Mouse (Mus musculus) MEL (cell line): ENCODE measurements around the gene Gm21969. TPM values are rescaled to one million over a fixed set of nuclear protein-coding genes. Genes with fewer than 3 reads are reported as not detected.

Experiments used
- DNase-seq: peaks from one replicate; pipeline ENCODE4 v3.0.0; 2011; ENCODE audit warnings: low read depth, low spot score
- H3K27ac ChIP-seq: 2 replicates; pipeline ENCODE4 v1.5.1; 2012; ENCODE audit warnings: low read depth, mild to moderate bottlenecking, control low read depth, low read length, moderate library complexity; ENCODE audit not compliant: control insufficient read depth
- H3K27me3 ChIP-seq, 2 experiments: fragments of 150-350 bp in 1 of 2; sonication (generic) in 1 of 2; 2 replicates each; pipeline ENCODE4 v1.6.1; 2012; ENCODE audit warnings: low read length in 2 of 2, mild to moderate bottlenecking in 2 of 2, improper control_type of control experiment in 1 of 2, moderate library complexity in 1 of 2; ENCODE audit not compliant: insufficient read depth in 2 of 2, control insufficient read depth in 1 of 2
- H3K36me3 ChIP-seq, 2 experiments: 2 replicates each; pipeline ENCODE4 v1.6.1; 2012 to 2014; ENCODE audit warnings: low read length in 2 of 2, improper control_type of control experiment in 1 of 2, inconsistent platforms in 1 of 2, mild to moderate bottlenecking in 1 of 2; ENCODE audit not compliant: insufficient read depth in 2 of 2, control insufficient read depth in 1 of 2
- H3K4me1 ChIP-seq, 2 experiments: fragments of 150-350 bp in 1 of 2; sonication (generic) in 1 of 2; 2 replicates each; pipeline ENCODE4 v1.6.1; 2012; ENCODE audit warnings: low read length in 2 of 2, improper control_type of control experiment in 1 of 2, mild to moderate bottlenecking in 1 of 2; ENCODE audit not compliant: insufficient read depth in 2 of 2, control insufficient read depth in 1 of 2
- H3K4me3 ChIP-seq, 2 experiments: fragments of 150-350 bp in 1 of 2; sonication (generic) in 1 of 2; 2 replicates each; pipeline ENCODE4 v1.5.1; 2012; ENCODE audit warnings: low read depth in 2 of 2, low read length in 2 of 2, mild to moderate bottlenecking in 2 of 2, moderate library complexity in 2 of 2, control low read depth in 1 of 2, improper control_type of control experiment in 1 of 2; ENCODE audit not compliant: control insufficient read depth in 1 of 2, insufficient read depth in 1 of 2
- H3K79me2 ChIP-seq: 2 replicates; pipeline ENCODE4 v1.6.1; 2012; ENCODE audit warnings: mild to moderate bottlenecking, low read length, moderate library complexity; ENCODE audit not compliant: control insufficient read depth, poor library complexity, insufficient read depth
- H3K9ac ChIP-seq: 2 replicates; pipeline ENCODE4 v1.6.1; 2012; ENCODE audit warnings: low read depth, mild to moderate bottlenecking, control low read depth, low read length, moderate library complexity; ENCODE audit not compliant: control insufficient read depth, poor library complexity, severe bottlenecking
- H3K9me3 ChIP-seq: fragments of 150-350 bp; sonication (generic); replicated peaks from 2 replicates; pipeline ENCODE4 v1.6.1; 2012; ENCODE audit warnings: mild to moderate bottlenecking, low read length, improper control_type of control experiment, moderate library complexity; ENCODE audit not compliant: insufficient read depth
- E2F4 ChIP-seq: IDR thresholded peaks from 2 replicates; pipeline ENCODE4 v1.6.1; 2011; ENCODE audit warnings: low read depth, low read length, improper control_type of control experiment, borderline replicate concordance
- ELF1 ChIP-seq: IDR thresholded peaks from 2 replicates; pipeline ENCODE4 v1.6.1; 2014; ENCODE audit warnings: low read depth, mild to moderate bottlenecking, inconsistent platforms, low read length, improper control_type of control experiment, moderate library complexity
- EP300 ChIP-seq, 2 experiments: IDR thresholded peaks; 2 replicates each; pipeline ENCODE4 v1.6.1; 2011; ENCODE audit warnings: improper control_type of control experiment in 2 of 2, low read length in 2 of 2, low read depth in 1 of 2, mild to moderate bottlenecking in 1 of 2
- GABPA ChIP-seq: IDR thresholded peaks from 2 replicates; pipeline ENCODE4 v1.6.1; 2012; ENCODE audit warnings: low read depth, mild to moderate bottlenecking, inconsistent platforms, low read length, improper control_type of control experiment, moderate library complexity
- GATA1 ChIP-seq: IDR thresholded peaks from 2 replicates; pipeline ENCODE4 v1.6.1; 2011; ENCODE audit warnings: low read depth, low read length, improper control_type of control experiment
- HCFC1 ChIP-seq: IDR thresholded peaks from 2 replicates; pipeline ENCODE4 v1.6.1; 2012; ENCODE audit warnings: low read depth, mild to moderate bottlenecking, inconsistent platforms, low read length, improper control_type of control experiment, moderate library complexity
- JUND ChIP-seq: IDR thresholded peaks from 2 replicates; pipeline ENCODE4 v1.6.1; 2011; ENCODE audit warnings: low read depth, mild to moderate bottlenecking, improper control_type of control experiment, low read length
- MAFK ChIP-seq: IDR thresholded peaks from 2 replicates; pipeline ENCODE4 v1.6.1; 2011; ENCODE audit warnings: low read depth, mild to moderate bottlenecking, low read length, improper control_type of control experiment, borderline replicate concordance
- MAX ChIP-seq: IDR thresholded peaks from 2 replicates; pipeline ENCODE4 v1.6.1; 2011; ENCODE audit warnings: low read length, improper control_type of control experiment
- MEF2A ChIP-seq: IDR thresholded peaks from 2 replicates; pipeline ENCODE4 v1.6.1; 2014; ENCODE audit warnings: low read depth, mild to moderate bottlenecking, inconsistent platforms, low read length, improper control_type of control experiment; ENCODE audit not compliant: poor library complexity, insufficient replicate concordance, severe bottlenecking; ENCODE audit errors: extremely low read depth
- MXI1 ChIP-seq: IDR thresholded peaks from 2 replicates; pipeline ENCODE4 v1.6.1; 2011; ENCODE audit warnings: mild to moderate bottlenecking, low read depth, low read length, improper control_type of control experiment
- POLR2A ChIP-seq, 2 experiments: IDR thresholded peaks; 2 replicates each; pipeline ENCODE4 v1.6.1; 2011 to 2012; ENCODE audit warnings: low read length in 2 of 2, mild to moderate bottlenecking in 2 of 2, control low read depth in 1 of 2, improper control_type of control experiment in 1 of 2, low read depth in 1 of 2, moderate library complexity in 1 of 2; ENCODE audit not compliant: control insufficient read depth in 1 of 2, insufficient read depth in 1 of 2, poor library complexity in 1 of 2
- POLR2AphosphoS2 ChIP-seq: IDR thresholded peaks from 2 replicates; pipeline ENCODE4 v1.6.1; 2011; ENCODE audit warnings: low read length, improper control_type of control experiment
- RAD21 ChIP-seq: IDR thresholded peaks from 2 replicates; pipeline ENCODE4 v1.6.1; 2011; ENCODE audit warnings: mild to moderate bottlenecking, low read depth, low read length, improper control_type of control experiment
- RCOR1 ChIP-seq: IDR thresholded peaks from 2 replicates; pipeline ENCODE4 v1.6.1; 2012; ENCODE audit warnings: low read depth, mild to moderate bottlenecking, inconsistent platforms, low read length, improper control_type of control experiment
- SIN3A ChIP-seq: IDR thresholded peaks from 2 replicates; pipeline ENCODE4 v1.6.1; 2012; ENCODE audit warnings: low read length, improper control_type of control experiment, inconsistent platforms
- TAL1 ChIP-seq: IDR thresholded peaks from 2 replicates; pipeline ENCODE4 v1.6.1; 2012; ENCODE audit warnings: mild to moderate bottlenecking, inconsistent platforms, low read length, moderate library complexity, mixed read lengths
- TBP ChIP-seq: IDR thresholded peaks from 2 replicates; pipeline ENCODE4 v1.8.0; 2011; ENCODE audit warnings: low read depth, low read length, improper control_type of control experiment
- USF1 ChIP-seq: IDR thresholded peaks from 2 replicates; pipeline ENCODE4 v1.6.1; 2014; ENCODE audit warnings: low read depth, mild to moderate bottlenecking, inconsistent platforms, low read length, improper control_type of control experiment, moderate library complexity
- ZKSCAN1 ChIP-seq: IDR thresholded peaks from 2 replicates; pipeline ENCODE4 v1.6.1; 2012; ENCODE audit warnings: low read depth, mild to moderate bottlenecking, inconsistent platforms, low read length, improper control_type of control experiment, moderate library complexity
- polyA plus RNA-seq, 2 experiments: library from polyadenylated mRNA; stranded (reverse) in 1 of 2; unstranded in 1 of 2; fragments of >175 nt in 1 of 2; fragments of >200 nt in 1 of 2; gene quantifications; 2 replicates each; pipeline versions ENCODE4 v1.2.1 to v1.2.4; 2012; ENCODE audit warnings: low replicate concordance in 2 of 2, low read depth in 1 of 2; ENCODE audit not compliant: insufficient read length in 2 of 2, insufficient read depth in 1 of 2, missing spikeins in 1 of 2
- total RNA-seq: library from RNA; depleted of rRNA; stranded (reverse); fragments of 300-350 nt; gene quantifications from 2 replicates; pipeline ENCODE4 v1.2.3, GENCODE M21; 2012

Gene Gm21969
- total and polyA plus RNA-seq, 3 experiments, result 0.03 TPM; not detected in 2

DNA sequence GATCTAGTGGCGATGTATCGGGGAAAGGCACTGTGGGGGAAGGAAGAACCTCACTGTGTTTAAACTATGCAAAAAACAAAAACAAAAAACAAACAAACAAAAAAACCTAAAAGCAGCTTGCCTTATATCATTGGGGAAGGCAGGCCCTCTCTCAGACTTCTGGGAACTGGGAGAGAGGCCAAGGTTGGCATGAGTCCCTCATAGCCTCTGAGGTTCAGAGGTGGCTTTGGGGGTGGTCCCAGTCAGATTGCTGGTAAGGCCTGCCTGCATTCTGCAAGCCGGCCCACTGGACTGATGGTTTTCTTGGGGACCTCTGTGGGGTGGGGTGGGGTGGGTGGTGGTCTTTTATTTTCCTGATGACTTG lies 14.0 kb downstream of the Gm21969 start:
- TF ChIP-seq ZKSCAN1, result no peak
- no peak for TF ChIP-seq ELF1
- TF ChIP-seq E2F4, result no peak
- TF ChIP-seq POLR2A (IDR thresholded peaks at IDR 0.05; ENCODE audit: control insufficient read depth in 1 of 2, insufficient read depth in 1 of 2, low read depth in 1 of 2, low read length in 2 of 2, poor library complexity in 1 of 2), result no peak
- no peak for TF ChIP-seq MXI1
- TF ChIP-seq TBP, result no peak
- TF ChIP-seq RAD21, result no peak
- TF ChIP-seq TAL1, result no peak
- TF ChIP-seq, all 39 proteins: peak for 0
- peaks cover 2 to 5% of the 10 kb centered on the region in 2 experiments; a peak in 3 of 4 replicates for H3K4me1 ChIP-seq
- H3K36me3 ChIP-seq, result peaks cover 0 to 5% of the 10 kb centered on the region in 2 experiments; a peak in 2 of 4 replicates
- no peaks in the 10 kb centered on the region for H3K27me3 ChIP-seq
- H3K9ac ChIP-seq, result no peak overlapping the region
- H3K9me3 ChIP-seq, result no peaks in the 10 kb centered on the region
- no peak overlapping the region for H3K4me3 ChIP-seq
- DNase-seq, result no peak
- H3K79me2 ChIP-seq, result no peaks in the 10 kb centered on the region
- H3K27ac ChIP-seq, result no peak overlapping the region

DNA sequence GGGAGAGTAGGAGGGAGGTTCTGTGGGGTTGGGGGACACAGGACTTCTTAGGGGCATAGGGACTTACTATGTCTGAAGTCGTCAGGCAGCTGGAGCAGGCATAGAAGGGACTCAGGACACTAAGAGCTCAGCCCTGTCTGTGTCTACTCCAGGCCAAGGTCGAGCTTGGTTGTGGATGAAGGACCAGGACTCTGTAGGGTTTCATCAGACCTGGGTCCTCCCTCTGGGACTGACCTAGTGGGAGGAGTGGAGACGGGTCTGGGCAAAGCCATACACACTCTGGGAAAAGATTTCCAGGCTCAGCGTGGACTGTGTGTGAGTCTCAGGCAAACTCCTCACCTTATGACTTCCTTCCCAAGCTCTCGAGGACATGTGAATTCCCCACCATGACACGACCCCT lies 16.8 kb downstream of the Gm21969 start:
- Histone ChIP-seq H3K27ac (no peak overlapping the region), H3K27me3 (no peaks in the 10 kb centered on the region), H3K36me3 (peaks cover 0 to 5% of the 10 kb centered on the region in 2 experiments; a peak in 2 of 4 replicates), H3K79me2 (no peaks in the 10 kb centered on the region; the same call in 1 of the 2 replicates), H3K9me3 (no peaks in the 10 kb centered on the region), H3K9ac (no peak overlapping the region), H3K4me3 (no peak overlapping the region), H3K4me1 (peaks cover 2 to 8% of the 10 kb centered on the region in 2 experiments; a peak in 3 of 4 replicates)
- TF ChIP-seq GABPA (no peak), RAD21 (no peak), GATA1 (no peak), RCOR1 (no peak), TAL1 (no peak), EP300 (IDR thresholded peaks at IDR 0.05; ENCODE audit: low read depth in 1 of 2, low read length in 2 of 2) (no peak), USF1 (no peak), POLR2A (IDR thresholded peaks at IDR 0.05; ENCODE audit: control insufficient read depth in 1 of 2, insufficient read depth in 1 of 2, low read depth in 1 of 2, low read length in 2 of 2, poor library complexity in 1 of 2) (no peak), MXI1 (no peak), MAFK (no peak), E2F4 (no peak), SIN3A (no peak), MEF2A (no peak), POLR2AphosphoS2 (no peak), HCFC1 (no peak), MAX (no peak), ZKSCAN1 (no peak), JUND (no peak)
- DNase-seq, result no peak
